Mouse (Mus musculus): ENCODE results near the gene Dap3.
"Not testable (repeated sequence)": the region's sequence is repeated elsewhere in the genome, so short reads cannot be mapped to it uniquely, and the experiment has no call there.

The Dap3 gene

GRCm38 (mm10) chr3:88950576-88951326, at the start of gene Dap3, which contains the start of gene Ash1l:
TSS of gene Dap3 (minus strand) at chr3:88951181.
TSS of gene Ash1l (plus strand) at chr3:88950622.
- peak; percentile 68 for DNase-seq (ENCODE audit: low read depth, low spot score)

DNA sequence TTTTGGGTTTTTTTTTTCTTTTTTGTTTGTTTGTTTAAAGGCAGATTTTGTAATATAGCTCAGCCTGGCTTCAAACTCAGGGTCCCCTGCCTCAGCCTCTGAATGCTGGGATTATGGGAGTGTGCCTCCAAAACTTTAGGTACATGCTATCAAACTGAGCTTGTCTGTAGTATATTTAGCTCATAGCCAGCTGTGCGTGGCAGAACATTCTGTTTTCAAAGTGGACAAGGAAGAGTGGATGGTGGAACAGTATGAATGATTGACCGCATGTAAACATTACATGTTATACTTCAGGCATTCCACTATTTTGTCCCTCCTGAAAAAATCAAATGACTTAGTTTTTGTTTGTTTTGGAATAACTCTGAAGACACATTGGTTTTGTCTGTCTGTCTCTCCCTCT, 41.8 kb upstream of the Dap3 start:
- no peak for DNase-seq (ENCODE audit: low read depth, low spot score)

DNA sequence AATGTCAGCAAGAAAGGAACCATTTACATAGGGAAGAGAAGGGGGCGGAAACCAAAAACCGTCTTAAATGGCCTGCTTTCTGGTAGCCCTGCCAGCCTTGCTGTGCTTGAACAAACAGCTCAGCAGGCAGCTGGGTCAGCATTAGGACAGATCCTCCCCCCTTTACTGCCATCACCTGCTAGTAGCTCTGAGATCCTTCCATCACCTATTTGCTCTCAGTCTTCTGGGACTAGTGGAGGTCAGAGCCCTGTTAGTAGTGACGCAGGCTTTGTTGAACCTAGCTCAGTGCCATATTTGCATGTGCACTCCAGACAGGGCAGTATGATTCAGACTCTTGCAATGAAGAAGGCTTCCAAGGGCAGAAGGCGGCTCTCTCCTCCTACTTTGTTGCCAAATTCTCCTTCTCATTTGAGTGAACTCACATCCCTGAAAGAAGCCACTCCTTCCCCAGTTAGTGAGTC, 33.0 kb upstream of the Dap3 start:
- peak; percentile 13 for DNase-seq (ENCODE audit: low read depth, low spot score)

GRCm38 (mm10) chr3:88981206-88982010, 30.4 kb upstream of the Dap3 start:
- peak; percentile 6 for DNase-seq (ENCODE audit: low read depth, low spot score)

DNA sequence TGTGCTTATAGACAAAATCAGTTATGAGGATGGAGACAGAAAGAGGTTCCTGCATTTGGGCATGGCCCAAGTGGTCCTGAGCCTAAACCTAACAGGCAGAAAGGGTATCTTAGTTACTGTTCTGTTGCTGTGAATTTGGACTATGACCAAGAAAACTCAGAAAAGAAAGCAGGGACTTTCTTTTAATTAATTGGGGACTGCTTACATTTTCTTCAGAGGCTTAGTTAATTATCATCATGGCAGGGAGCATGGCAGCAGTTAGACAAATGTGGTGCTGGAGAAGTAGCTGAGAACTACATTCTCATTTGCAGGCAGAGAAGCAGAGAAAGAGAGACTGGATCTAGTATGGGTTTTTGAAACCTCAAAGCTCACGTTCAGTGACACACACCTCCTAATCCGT, 24.0 kb upstream of the Dap3 start:
- no peak for DNase-seq (ENCODE audit: low read depth, low spot score)

- DNase-seq (ENCODE audit: low read depth, low spot score) = not testable (repeated sequence)
These were observed 12.2 kb upstream of the Dap3 start for GRCm38 (mm10) chr3:88963211-88963610.

GRCm38 (mm10) chr3:88953736-88954135, 2.8 kb upstream of the Dap3 start:
- no peak for DNase-seq (ENCODE audit: low read depth, low spot score)

GRCm38 (mm10) chr3:88953246-88953645, 2.3 kb upstream of the Dap3 start:
- no peak for DNase-seq (ENCODE audit: low read depth, low spot score)

DNA sequence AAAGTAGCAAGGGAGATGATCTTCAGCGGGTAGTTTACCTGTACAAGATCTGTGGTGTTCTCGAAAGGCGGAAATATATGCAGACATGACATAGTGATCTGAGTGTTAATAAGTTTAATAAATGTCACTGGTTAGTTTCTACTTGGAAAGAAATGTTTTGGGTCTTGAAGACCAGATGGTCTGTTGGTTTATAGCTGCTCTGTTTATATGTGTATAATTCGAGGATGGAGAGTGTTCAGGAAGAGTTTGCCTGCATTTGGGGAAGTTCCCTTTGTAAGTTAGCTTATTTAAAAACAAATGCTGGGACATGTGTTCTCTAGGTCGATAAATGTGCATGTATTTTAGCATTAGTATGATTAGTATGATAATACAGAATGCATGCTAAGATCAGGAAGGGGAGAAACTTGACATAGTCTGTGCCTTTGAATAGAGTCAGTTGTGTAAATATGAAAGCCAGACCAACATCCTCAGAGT, 383 bp upstream of the Dap3 start:
- no peak for DNase-seq (ENCODE audit: low read depth, low spot score)

- DNase-seq (ENCODE audit: low read depth, low spot score) = peak; percentile 84
These were observed 1.0 kb downstream of the Dap3 start for GRCm38 (mm10) chr3:88949786-88950575.

DNA sequence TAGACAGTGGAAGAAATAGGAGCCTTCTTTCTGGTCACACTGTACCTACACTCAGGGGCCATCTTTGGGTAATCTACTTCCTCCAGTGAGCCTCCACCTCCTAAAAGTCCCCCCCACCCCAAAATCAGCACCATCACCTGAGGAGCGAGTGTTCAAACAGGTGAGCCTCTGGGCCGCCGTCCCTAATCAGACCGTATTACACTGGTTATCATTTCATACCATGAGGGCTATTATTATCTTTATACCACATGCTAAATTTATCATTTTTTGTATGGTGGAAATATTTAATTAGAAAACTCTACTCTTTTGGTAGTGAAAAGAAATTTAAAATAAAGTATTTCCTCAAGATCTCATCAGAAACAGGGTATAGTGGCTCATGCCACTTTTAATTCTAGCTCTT, 6.9 kb downstream of the Dap3 start:
- DNase-seq (ENCODE audit: low read depth, low spot score) = no peak

DNA sequence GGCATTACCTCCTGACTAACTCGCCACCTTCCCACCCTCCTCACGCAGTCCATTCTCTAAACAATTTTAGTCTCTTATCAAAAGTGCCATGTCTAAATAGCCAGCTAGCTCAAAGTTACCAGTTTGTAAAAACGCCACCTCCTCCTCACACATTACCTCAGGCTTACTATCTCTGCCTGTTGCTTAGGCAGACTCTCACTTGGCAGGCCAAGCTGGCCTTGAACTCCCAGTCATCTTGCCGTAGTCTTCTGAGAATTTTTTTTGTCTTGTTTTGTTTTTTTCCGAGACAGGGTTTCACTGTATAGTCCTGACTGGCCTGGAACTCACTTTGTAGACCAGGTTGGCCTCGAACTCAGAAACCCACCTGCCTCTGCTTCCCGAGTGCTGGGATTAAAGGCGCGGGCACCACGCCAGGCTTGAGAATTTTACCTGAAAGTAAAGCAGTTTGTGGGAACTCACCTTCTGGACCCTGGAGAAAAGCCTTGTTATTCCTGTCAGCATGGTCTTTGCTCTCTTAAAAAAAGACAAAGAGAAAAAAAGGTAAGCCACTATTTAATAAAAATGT, 8.6 kb downstream of the Dap3 start:
- DNase-seq (ENCODE audit: low read depth, low spot score) = no peak

DNA sequence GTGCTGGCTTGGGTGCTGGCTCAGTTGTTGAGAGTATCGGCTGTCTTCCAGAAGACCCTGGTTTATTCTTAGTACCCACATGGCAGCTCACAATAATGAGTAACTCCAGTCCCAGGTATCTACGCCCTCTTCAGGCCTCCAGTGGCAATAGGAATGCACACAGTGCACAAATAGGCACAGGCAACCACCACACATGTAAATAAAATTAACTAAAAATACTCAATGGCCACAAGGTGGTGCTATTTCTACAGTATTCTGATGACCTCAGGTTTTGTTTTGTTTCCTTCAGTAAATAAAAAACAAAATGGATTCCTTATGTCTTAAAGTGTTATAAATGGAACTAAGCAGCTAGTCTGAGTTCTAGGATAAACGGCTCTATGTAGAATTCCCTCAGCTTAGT, 11.2 kb downstream of the Dap3 start:
- peak; percentile 37 for DNase-seq (ENCODE audit: low read depth, low spot score)

- DNase-seq (ENCODE audit: low read depth, low spot score) = no peak
These were observed 11.9 kb downstream of the Dap3 start for GRCm38 (mm10) chr3:88939071-88939470.

DNA sequence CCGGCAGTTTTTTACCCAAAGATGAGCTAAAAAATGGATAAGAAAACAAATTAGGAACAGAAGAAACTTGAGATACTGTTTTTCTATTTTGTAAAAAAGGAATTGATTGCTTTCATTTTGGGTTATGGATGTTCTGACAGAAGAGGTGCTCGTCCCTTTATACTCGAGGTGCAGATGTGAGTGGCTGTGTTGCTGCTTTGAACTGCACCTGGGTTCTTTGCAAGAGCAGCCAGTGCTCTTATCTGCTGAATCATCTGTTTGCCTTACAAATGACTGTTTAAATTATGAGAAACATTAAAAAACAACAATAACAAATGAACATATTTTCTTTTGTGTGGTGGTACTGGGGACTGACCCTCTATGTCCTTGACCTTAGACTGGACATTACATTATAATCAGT, 21.5 kb downstream of the Dap3 start:
- no peak for DNase-seq (ENCODE audit: low read depth, low spot score)

DNA sequence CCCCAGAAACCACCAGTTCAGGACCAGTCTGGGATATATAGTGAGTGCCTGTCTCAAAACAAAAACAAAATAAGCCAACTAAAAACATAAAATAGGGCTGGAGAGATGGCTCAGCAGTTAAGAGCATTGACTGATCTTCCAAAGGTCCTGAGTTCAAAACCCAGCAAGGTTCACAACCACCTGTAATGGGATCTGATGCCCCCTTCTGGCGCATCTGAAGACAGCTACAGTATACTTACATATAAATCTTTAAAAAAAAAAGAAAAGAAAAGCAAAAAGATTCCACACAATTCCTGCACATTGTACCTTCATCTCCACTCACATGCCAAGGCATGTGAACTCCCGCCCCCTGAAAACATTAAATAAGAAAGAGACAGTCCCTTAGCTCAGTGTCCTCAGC, 25.3 kb downstream of the Dap3 start:
- DNase-seq (ENCODE audit: low read depth, low spot score) = no peak

GRCm38 (mm10) chr3:88923989-88924591, 26.9 kb downstream of the Dap3 start:
- DNase-seq (ENCODE audit: low read depth, low spot score) = no peak

- no peak for DNase-seq (ENCODE audit: low read depth, low spot score)
These were observed 29.6 kb downstream of the Dap3 start for GRCm38 (mm10) chr3:88921411-88921810.

DNA sequence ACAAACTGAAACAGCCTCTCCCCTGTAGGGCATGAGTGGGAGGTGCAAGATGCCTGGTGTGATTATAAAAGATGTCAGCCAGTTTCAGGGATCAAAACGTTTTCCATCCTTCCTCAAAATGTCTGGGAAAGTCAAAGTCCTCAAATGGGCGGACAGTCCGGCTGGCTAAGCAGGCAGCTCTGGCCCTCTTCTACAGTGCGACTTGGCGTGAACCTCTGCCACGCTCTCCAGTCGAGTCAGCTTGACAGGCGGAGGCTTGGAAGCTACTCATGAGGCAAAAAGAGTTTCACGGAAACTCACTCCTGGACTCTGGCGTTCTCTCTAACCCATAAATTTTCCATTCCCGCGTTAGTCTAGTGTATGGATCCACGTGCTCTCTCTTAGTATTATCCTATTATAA, 32.0 kb downstream of the Dap3 start:
- no peak for DNase-seq (ENCODE audit: low read depth, low spot score)

DNA sequence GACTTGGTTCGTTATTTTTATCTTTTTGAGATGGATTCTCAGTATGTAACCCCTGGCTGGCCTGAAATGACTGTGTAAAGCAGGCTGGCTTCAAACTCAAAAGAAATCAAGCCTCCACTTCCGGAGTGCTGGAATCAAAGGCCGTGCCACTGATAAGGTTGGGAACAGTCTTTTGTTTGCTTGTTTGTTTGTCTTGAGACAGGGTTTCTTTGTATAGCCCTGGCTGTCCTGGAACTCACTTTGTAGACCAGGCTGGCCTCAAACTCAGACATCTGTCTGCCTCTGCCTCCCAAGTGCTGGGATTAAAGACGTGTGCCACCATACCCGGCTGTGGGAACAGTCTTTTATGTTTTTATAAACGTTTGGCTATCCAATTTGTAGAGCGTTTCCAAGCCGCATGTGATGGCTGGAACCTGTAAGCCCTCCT, 36.6 kb downstream of the Dap3 start:
- no peak for DNase-seq (ENCODE audit: low read depth, low spot score)

All from skeletal muscle tissue, adult 2 months (tissue).